ENCODE assay signal across 14 mouse cellular contexts in genomic region chr16:33943388-33943787, GRCm38 (mm10).
"Had no signal": no experiment of that assay in that cellular context is flagged by ENCODE, and none has a peak within 500 bp of the region (broad histone marks: within the 10 kb centered on the region; RNA-seq: fewer than 3 reads in every experiment).

No protein-coding gene starts in this region.

- DNase-seq: lung, adult 18-20 months; lung, embryonic 14.5 days; lung, postnatal 10 days; lung, postnatal 4 days; midbrain, embryonic 14.5 days; right cerebral cortex, postnatal 14 days; thymus, adult 2 months; thymus, postnatal 25 days; thymus, postnatal 4 days had no signal

- H3K9me3 ChIP-seq: midbrain, embryonic 10.5 days; midbrain, embryonic 12.5 days; neural tube, embryonic 12.5 days; stomach, embryonic 15.5 days had no signal

- H3K27ac ChIP-seq: midbrain, embryonic 12.5 days; neural tube, embryonic 12.5 days; stomach, embryonic 15.5 days; stomach, postnatal 0 days had no signal

- H3K36me3 ChIP-seq: midbrain, embryonic 10.5 days; midbrain, embryonic 12.5 days; neural tube, embryonic 12.5 days; stomach, embryonic 15.5 days had no signal

- H3K4me3 ChIP-seq: midbrain, embryonic 10.5 days; midbrain, embryonic 12.5 days; neural tube, embryonic 12.5 days; stomach, embryonic 15.5 days had no signal

- H3K27me3 ChIP-seq: midbrain, embryonic 12.5 days; neural tube, embryonic 12.5 days; stomach, embryonic 15.5 days had no signal
